Mouse (Mus musculus): ENCODE measurements around the gene Krtap26-1.

Gene Krtap26-1

GRCm38 (mm10) chr16:88647358-88647846 is at the start of gene Krtap26-1:
TSS of gene Krtap26-1 (minus strand) at chr16:88647796.
- DNase-seq = no peak

- DNase-seq = no peak
Observed at GRCm38 (mm10) chr16:88696256-88696655, 48.7 kb upstream of the Krtap26-1 start.

GRCm38 (mm10) chr16:88681282-88681681 is 33.7 kb upstream of the Krtap26-1 start:
- DNase-seq = no peak

DNA sequence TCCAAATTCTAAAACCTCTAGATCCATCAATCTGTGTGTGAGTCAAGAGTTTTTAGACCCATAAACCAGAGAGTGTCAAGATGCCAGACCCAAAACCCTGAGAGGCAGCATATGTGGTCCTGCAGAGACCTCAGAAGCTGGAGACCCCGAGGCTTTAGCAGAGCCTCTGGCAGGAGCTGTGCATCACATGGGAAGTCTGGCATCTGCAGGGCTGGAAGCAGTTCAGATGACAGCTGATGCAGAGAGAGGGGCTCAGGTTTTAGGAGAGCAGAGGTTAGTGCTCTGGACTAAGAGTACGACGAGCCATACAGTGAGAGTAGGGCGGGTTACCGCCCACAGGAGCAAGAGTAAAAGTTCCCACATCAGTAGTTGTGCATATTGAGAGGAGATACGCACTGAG is 31.5 kb upstream of the Krtap26-1 start:
- no peak for DNase-seq

- DNase-seq = no peak
Observed at GRCm38 (mm10) chr16:88671571-88671970, 24.0 kb upstream of the Krtap26-1 start, which contains the start of gene Krtap27-1. TSS of gene Krtap27-1 (minus strand) at chr16:88671671.

GRCm38 (mm10) chr16:88657426-88657825 is 9.8 kb upstream of the Krtap26-1 start:
- DNase-seq = no peak

GRCm38 (mm10) chr16:88651952-88652351 is 4.4 kb upstream of the Krtap26-1 start:
- DNase-seq = no peak

- DNase-seq = no peak
Observed at GRCm38 (mm10) chr16:88651082-88651481, 3.5 kb upstream of the Krtap26-1 start.

DNA sequence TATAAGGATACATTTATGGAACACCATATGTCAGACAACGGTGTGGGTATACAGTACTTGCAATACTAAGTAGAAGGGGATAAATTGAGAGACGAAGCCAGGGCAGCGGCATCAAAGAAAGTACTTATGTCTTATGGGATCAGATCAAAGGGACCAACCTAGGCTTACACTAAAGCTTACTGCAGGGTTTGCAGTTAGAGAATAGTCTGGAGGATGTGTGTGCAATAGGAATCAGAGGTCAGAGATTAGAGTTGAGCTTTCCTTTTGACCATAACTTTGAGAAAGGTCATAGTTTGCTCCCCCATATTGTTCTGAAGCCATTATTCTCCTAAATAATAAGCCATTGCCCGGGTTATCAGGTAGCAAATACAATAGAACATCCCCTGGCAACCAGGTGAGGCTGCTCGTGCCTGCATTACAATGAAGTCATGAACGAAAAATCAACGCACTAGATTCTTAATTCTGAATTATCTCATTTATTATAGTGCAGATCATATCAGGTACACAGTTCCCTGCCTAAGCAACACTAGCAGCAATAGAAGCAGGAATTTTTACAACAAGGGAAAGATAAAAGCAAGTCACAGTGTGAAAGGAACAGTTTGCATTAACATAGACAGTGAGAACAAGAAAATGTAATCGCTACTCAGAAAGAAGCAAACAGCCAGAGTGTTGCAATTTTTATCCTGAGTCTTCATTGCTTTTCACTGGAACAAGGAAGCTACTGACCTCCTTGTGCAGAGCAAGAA is 1.1 kb downstream of the Krtap26-1 start:
- no peak for DNase-seq

GRCm38 (mm10) chr16:88640053-88640452 is 7.5 kb downstream of the Krtap26-1 start:
- no peak for DNase-seq

- DNase-seq = no peak
Observed at GRCm38 (mm10) chr16:88635142-88635541, 12.5 kb downstream of the Krtap26-1 start.

DNA sequence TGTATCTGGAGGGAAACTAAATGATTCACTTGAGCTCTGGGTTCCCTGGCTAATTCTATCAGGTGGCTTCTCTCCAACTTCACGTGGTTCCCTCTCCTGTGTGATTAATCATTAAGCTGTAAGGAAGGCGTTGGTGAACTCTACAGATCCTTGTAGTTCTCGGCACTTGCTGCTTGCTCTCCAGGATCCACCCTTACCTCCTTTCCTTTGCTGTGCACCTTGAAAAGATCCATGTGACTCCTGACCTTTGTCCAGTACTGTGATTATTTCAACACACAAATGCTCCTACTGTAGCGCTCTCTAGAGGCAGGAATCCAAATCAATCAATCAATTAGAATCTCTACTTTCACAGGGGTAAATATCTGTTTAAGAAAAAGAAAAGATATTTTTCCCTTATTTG is 16.1 kb downstream of the Krtap26-1 start:
- DNase-seq = no peak

DNA sequence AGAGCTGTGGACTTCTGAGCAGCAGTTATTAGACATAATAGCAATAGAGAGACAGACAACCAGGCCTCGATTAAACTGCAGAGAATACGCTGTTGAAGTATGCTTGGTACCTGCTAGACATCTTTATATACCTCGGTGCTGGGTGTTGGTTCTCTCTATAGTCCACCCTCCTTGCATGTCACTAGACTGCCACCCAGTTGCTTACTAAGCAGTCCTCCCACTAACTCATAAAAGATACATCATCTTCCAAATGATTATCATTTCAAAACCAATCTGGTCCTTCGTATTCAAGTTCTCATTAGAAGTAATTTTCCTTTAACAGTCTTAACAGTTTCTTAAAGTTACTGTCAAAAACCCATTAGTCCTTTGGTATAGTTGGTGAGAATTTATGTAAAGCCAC is 20.0 kb downstream of the Krtap26-1 start, which contains the start of gene 2310079G19Rik:
Gene 2310079G19Rik, minus strand, starts transcription at position 101 of the 400 bp plus-strand sequence.
- DNase-seq = no peak

- no peak for DNase-seq
Observed at GRCm38 (mm10) chr16:88612712-88613111, 34.9 kb downstream of the Krtap26-1 start.

- DNase-seq = no peak
Observed at GRCm38 (mm10) chr16:88611922-88612321, 35.7 kb downstream of the Krtap26-1 start, which contains the start of gene Krtap24-1. TSS of gene Krtap24-1 (minus strand) at chr16:88612279.

- no peak for DNase-seq
Observed at GRCm38 (mm10) chr16:88604570-88604969, 43.0 kb downstream of the Krtap26-1 start.

GRCm38 (mm10) chr16:88602464-88602863 is 45.1 kb downstream of the Krtap26-1 start:
- no peak for DNase-seq

DNA sequence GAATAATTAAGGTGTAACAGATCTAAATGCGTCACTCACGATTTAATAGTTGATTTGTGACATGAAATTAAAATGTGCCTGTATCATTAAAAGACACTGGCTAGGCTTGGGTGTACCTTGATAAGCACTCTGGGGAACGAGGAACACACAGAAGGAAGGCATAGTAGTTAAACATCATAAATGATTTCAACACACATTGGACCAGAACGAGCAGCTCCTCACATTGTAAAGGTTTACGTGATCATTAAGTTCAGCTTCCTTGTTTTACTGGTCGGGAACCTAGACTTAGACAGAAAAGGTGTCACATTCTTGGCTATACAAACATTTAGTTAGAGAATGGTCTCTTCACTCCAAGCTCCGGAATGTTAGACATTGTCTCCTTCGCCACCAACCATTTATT is 47.3 kb downstream of the Krtap26-1 start:
- DNase-seq = no peak

GRCm38 (mm10) chr16:88599504-88600237 is 47.9 kb downstream of the Krtap26-1 start:
- DNase-seq = no peak

All from lung, postnatal 4 days (tissue).